Mouse (Mus musculus) C2C12 (cell line): ENCODE data around the gene Mplkip. TPM values are rescaled to one million over a fixed set of nuclear protein-coding genes. Genes with fewer than 3 reads are reported as not detected.

Experiments
- H3K27me3 ChIP-seq: one replicate; pipeline ENCODE4 v1.6.1; 2011; ENCODE audit not compliant: control insufficient read depth, insufficient read depth, insufficient read length
- H3K36me3 ChIP-seq: one replicate; pipeline ENCODE4 v1.6.1; 2011; ENCODE audit not compliant: control insufficient read depth, insufficient read depth
- H3K4me3 ChIP-seq: one replicate; pipeline ENCODE4 v1.5.1; 2011; ENCODE audit warnings: mild to moderate bottlenecking, control low read depth; ENCODE audit not compliant: poor library complexity, insufficient read depth, severe bottlenecking
- H3K79me2 ChIP-seq: one replicate; pipeline ENCODE4 v1.6.1; 2011; ENCODE audit not compliant: control insufficient read depth, insufficient read depth
- H3K79me3 ChIP-seq: one replicate; pipeline ENCODE4 v1.6.1; 2011; ENCODE audit warnings: low read depth, control low read depth
- H3ac ChIP-seq: one replicate; pipeline ENCODE3; 2011; ENCODE audit warnings: low read depth; ENCODE audit not compliant: control insufficient read depth, insufficient read length
- CEBPB ChIP-seq: IDR thresholded peaks from one replicate; pipeline ENCODE4 v1.6.1; 2011; ENCODE audit warnings: low read depth, mild to moderate bottlenecking, control low read depth, moderate library complexity
- CTCF ChIP-seq: IDR thresholded peaks from one replicate; pipeline ENCODE4 v1.5.1; 2011; ENCODE audit not compliant: control insufficient read depth, insufficient read depth, insufficient read length
- FOSL1 ChIP-seq: IDR thresholded peaks from one replicate; pipeline ENCODE4 v1.8.0; 2011; ENCODE audit warnings: mild to moderate bottlenecking, low read length; ENCODE audit not compliant: poor library complexity, insufficient read depth, severe bottlenecking
- MAX ChIP-seq: IDR thresholded peaks from one replicate; pipeline ENCODE4 v1.6.1; 2011; ENCODE audit warnings: mild to moderate bottlenecking, control low read depth
- MYOD1 ChIP-seq: IDR thresholded peaks from one replicate; pipeline ENCODE4 v1.6.1; 2011; ENCODE audit warnings: low read depth; ENCODE audit not compliant: control insufficient read depth, insufficient read length
- MYOG ChIP-seq: IDR thresholded peaks from one replicate; pipeline ENCODE4 v1.6.1; 2011; ENCODE audit not compliant: control insufficient read depth, insufficient read length; ENCODE audit errors: extremely low read depth
- USF1 ChIP-seq: IDR thresholded peaks from one replicate; pipeline ENCODE4 v1.6.1; 2011; ENCODE audit warnings: low read depth, mild to moderate bottlenecking, control low read depth, moderate library complexity
- long read RNA-seq, 2 experiments: library from polyadenylated mRNA; unstranded; transcript quantifications; one replicate each; pipeline ENCODE4 v2.0.0; 2019 to 2020
- polyA plus RNA-seq: library from polyadenylated mRNA; unstranded; fragments of >200 nt; fragmentation: generic; extraction: Trizol; gene quantifications from one replicate; pipeline ENCODE4 v1.2.1, GENCODE M21; 2012; ENCODE audit warnings: missing spikeins

Gene Mplkip
- 12.2 TPM for polyA plus RNA-seq
- long read RNA-seq, experiment 1, full-length matches to known transcripts, result 33 of 33 reads
- long read RNA-seq, experiment 1, partial matches to known transcripts, result 0 of 33 reads
- long read RNA-seq, experiment 1, other reads (novel, unspliced or antisense), result 0 of 33 reads
- long read RNA-seq, experiment 2, transcript Mplkip-201 (2 exons, 2,672 nt), result major isoform, 14 of 16 reads
- long read RNA-seq, experiment 2, partial matches to known transcripts, result 0 of 16 reads
- long read RNA-seq, experiment 2, other reads (novel, unspliced or antisense), result 0 of 16 reads

DNA sequence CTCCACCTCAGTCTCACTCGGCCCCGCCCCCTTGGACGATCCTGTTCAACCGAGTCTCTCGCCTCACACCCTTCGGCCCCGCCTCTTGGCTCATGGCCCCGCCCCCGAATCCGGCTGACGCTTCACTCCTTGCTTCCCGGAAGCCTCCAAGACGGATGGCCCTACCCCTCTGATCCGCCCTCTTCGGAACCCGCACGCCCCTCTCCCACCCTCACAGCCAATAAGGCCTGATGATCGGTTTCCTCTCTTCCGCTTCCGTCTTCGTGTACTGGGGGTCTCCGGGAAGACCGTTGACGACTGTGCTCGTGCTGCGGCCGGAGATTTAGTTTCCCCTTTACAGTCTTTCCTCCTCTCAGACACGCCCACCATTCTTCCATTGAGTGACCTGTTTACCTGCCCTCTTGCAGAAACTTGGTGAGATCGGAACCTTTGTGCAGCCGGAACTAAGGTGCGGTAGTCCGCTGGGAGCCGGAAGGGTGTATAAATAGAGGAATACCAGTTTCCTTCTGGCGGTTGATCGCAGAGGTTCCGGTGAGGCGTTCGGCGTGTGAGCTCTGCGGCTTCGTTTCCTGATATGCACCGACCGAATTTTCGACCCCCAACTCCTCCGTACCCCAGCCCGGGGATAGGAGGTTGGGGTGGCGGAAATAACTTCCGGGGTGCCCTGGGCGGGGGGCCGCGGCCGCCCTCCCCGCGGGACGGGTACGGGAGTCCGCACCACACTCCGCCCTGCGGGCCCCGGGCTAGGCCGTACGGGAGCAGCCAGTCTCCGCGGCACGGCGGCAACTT, at the start of gene Mplkip, which contains the start of gene Sugct:
TSS of gene Mplkip (plus strand) at position 282 of the 789 bp plus-strand sequence.
TSS of gene Sugct (minus strand) at position 643 of the 789 bp plus-strand sequence.
- H3ac ChIP-seq, result peak within 1 kb of the TSS; percentile 89

DNA sequence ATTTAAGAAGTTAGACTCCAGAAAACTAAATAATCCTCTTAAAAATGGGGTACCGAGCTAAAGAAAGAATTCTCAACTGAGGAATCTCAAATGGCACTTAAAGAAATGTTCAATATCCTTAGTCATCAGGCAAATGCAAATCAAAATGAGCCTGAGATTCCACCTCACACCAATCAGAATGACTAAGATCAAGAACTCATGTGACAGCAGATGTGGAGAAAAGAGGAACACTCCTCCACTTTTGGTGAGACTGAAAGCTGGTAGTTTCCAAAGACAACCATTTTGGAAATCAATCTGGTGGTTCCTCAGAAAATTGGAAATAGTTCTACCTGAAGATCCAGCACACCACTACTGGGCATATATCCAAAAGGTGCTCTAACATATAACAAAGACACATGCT, 27.6 kb upstream of the Mplkip start:
- Histone ChIP-seq H3K79me2 (no peaks in the 10 kb centered on the region), H3K79me3 (no peaks in the 10 kb centered on the region), H3K36me3 (no peaks in the 10 kb centered on the region), H3K27me3 (no peaks in the 10 kb centered on the region), H3ac (no peak overlapping the region), H3K4me3 (no peak overlapping the region)
- TF ChIP-seq USF1 (no peak), MAX (no peak), MYOG (no peak), CTCF (no peak), MYOD1 (no peak), CEBPB (no peak), FOSL1 (no peak)

More for the DNA sequence above, at the start of gene Mplkip, which contains the start of gene Sugct:
- no peaks in the 10 kb centered on the region for H3K27me3 ChIP-seq
- H3K79me3 ChIP-seq, result peaks cover 39% of the 10 kb centered on the region
- TF ChIP-seq MYOG (no peak), CEBPB (no peak), CTCF (no peak), FOSL1 (no peak), MAX (no peak), MYOD1 (no peak), USF1 (no peak)
- peaks cover 50% of the 10 kb centered on the region for H3K79me2 ChIP-seq
- H3K4me3 ChIP-seq, result peak within 1 kb of the TSS; percentile 69
- H3K36me3 ChIP-seq, result peaks cover 12% of the 10 kb centered on the region

GRCm38 (mm10) chr13:17671122-17671521, 23.9 kb upstream of the Mplkip start:
- Histone ChIP-seq H3K27me3 (no peaks in the 10 kb centered on the region), H3K79me3 (no peaks in the 10 kb centered on the region), H3K79me2 (no peaks in the 10 kb centered on the region), H3K4me3 (no peak overlapping the region), H3K36me3 (no peaks in the 10 kb centered on the region), H3ac (no peak overlapping the region)
- no peak for TF ChIP-seq CTCF
- TF ChIP-seq MAX, result no peak
- TF ChIP-seq USF1, result no peak
- TF ChIP-seq MYOD1, result no peak
- TF ChIP-seq CEBPB, result no peak
- TF ChIP-seq FOSL1, result no peak
- no peak for TF ChIP-seq MYOG

GRCm38 (mm10) chr13:17689461-17689860, 5.5 kb upstream of the Mplkip start:
- TF ChIP-seq CEBPB (no peak), FOSL1 (no peak), MYOG (no peak), USF1 (no peak), MAX (no peak), MYOD1 (no peak), CTCF (no peak)
- Histone ChIP-seq H3ac (no peak overlapping the region), H3K79me3 (no peaks in the 10 kb centered on the region), H3K4me3 (no peak overlapping the region), H3K27me3 (no peaks in the 10 kb centered on the region), H3K79me2 (no peaks in the 10 kb centered on the region), H3K36me3 (no peaks in the 10 kb centered on the region)

DNA sequence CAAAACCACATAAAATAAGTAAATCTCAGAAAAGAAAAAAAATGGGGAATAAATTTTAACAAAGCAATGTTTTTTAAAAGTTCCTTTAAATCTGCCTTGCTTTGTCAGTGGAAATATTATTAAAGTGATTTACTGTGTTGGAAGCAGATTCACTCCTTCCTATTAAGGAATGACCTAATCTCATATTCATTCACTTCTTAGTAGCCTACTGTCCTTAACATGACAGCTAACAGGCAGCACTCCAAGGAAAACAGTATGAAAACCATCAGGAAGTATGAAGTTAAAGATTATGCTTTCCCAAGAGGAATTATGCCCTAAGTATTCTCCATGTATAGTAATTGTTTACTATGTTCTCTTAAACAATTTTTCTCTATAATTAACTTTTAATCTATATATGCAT, 4.3 kb upstream of the Mplkip start:
- peaks cover 2% of the 10 kb centered on the region for H3K79me3 ChIP-seq
- no peaks in the 10 kb centered on the region for H3K36me3 ChIP-seq
- H3K27me3 ChIP-seq, result no peaks in the 10 kb centered on the region
- no peak for TF ChIP-seq USF1
- no peak for TF ChIP-seq FOSL1
- TF ChIP-seq MAX, result no peak
- no peak for TF ChIP-seq CEBPB
- TF ChIP-seq MYOD1, result no peak
- no peak for TF ChIP-seq CTCF
- TF ChIP-seq MYOG, result no peak
- no peak overlapping the region for H3ac ChIP-seq
- peaks cover 6% of the 10 kb centered on the region for H3K79me2 ChIP-seq
- no peak overlapping the region for H3K4me3 ChIP-seq

DNA sequence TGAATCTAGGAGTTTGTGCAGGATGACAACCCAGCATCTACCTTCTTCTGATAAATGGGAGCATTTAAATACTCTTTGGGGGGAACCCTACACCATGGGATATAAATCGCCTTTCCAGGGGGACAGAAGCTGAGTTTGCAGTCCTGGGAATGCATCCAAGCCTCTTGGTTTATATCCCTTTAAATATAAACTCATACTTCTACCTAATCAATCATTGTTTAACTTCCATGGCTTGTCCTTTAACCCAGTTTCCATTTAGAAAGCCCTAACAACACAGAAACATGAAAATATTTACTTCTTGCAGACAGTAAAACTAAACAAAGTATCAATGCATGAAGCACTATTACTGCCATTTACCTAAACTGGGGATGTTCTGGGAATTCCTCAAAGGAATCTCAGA, 3.6 kb upstream of the Mplkip start:
- Histone ChIP-seq H3ac (no peak overlapping the region), H3K4me3 (no peak overlapping the region), H3K79me2 (peaks cover 13% of the 10 kb centered on the region), H3K27me3 (no peaks in the 10 kb centered on the region), H3K79me3 (peaks cover 9% of the 10 kb centered on the region), H3K36me3 (no peaks in the 10 kb centered on the region)
- TF ChIP-seq USF1 (no peak), MAX (no peak)
